Mouse (Mus musculus) liver, embryonic 14.5 days (tissue): ENCODE data around the gene Il20rb. TPM values are rescaled to one million over a fixed set of nuclear protein-coding genes. Genes with fewer than 3 reads are reported as not detected.

Experiments used
- ATAC-seq: fragments of 200-750 bp; cut with Nextera tagmentation; 2 replicates; pipeline ENCODE4 v1.8.0; 2017; ENCODE audit warnings: moderate number of reproducible peaks, mild to moderate bottlenecking, moderate library complexity; ENCODE audit not compliant: insufficient read depth
- DNase-seq, 3 experiments: peaks; one replicate each; pipeline ENCODE4 v3.0.0-alpha.2; 2012 to 2013; ENCODE audit warnings: low read depth in 3 of 3, low spot score in 3 of 3
- H3K27ac ChIP-seq: fragments of 300-500 bp; sonication (generic); 2 replicates; pipeline ENCODE4 v1.5.1; 2014; ENCODE audit warnings: moderate library complexity, mild to moderate bottlenecking, control low read depth, inconsistent platforms
- H3K27me3 ChIP-seq: fragments of 300-500 bp; sonication (generic); 2 replicates; pipeline ENCODE4 v1.6.1; 2014; ENCODE audit warnings: mild to moderate bottlenecking, low read length, moderate library complexity; ENCODE audit not compliant: control insufficient read depth, insufficient read depth
- H3K36me3 ChIP-seq: fragments of 300-500 bp; sonication (generic); replicated peaks from 2 replicates; pipeline ENCODE4 v1.6.1; 2014; ENCODE audit warnings: low read depth; ENCODE audit not compliant: control insufficient read depth, insufficient read depth
- H3K4me1 ChIP-seq, 2 experiments: fragments of 200-500 bp in 1 of 2; fragments of 300-500 bp in 1 of 2; sonication (generic) in 1 of 2; replicated peaks; 2 replicates each; pipeline ENCODE4 v1.6.1; 2012 to 2014; ENCODE audit warnings: antibody characterized with exemption in 1 of 2, inconsistent platforms in 1 of 2, low read length in 1 of 2; ENCODE audit not compliant: control insufficient read depth in 2 of 2, insufficient read depth in 2 of 2
- H3K4me2 ChIP-seq: fragments of 300-500 bp; sonication (generic); 2 replicates; pipeline ENCODE4 v1.6.1; 2014; ENCODE audit warnings: low read depth, mild to moderate bottlenecking, control low read depth, moderate library complexity
- H3K4me3 ChIP-seq, 2 experiments: fragments of 200-500 bp in 1 of 2; fragments of 300-500 bp in 1 of 2; sonication (generic) in 1 of 2; 2 replicates each; pipeline ENCODE4 v1.5.1; 2012 to 2014; ENCODE audit warnings: low read depth in 2 of 2, low read length in 2 of 2, mild to moderate bottlenecking in 2 of 2, control low read depth in 1 of 2, inconsistent platforms in 1 of 2, moderate library complexity in 1 of 2; ENCODE audit not compliant: insufficient read depth in 1 of 2
- H3K9ac ChIP-seq: fragments of 300-500 bp; sonication (generic); replicated peaks from 2 replicates; pipeline ENCODE4 v1.6.1; 2014; ENCODE audit warnings: mild to moderate bottlenecking, control low read depth, moderate library complexity
- H3K9me3 ChIP-seq: fragments of 300-500 bp; sonication (generic); 2 replicates; pipeline ENCODE4 v1.6.1; 2016; ENCODE audit warnings: low read length, mixed read lengths; ENCODE audit not compliant: control insufficient read depth
- CTCF ChIP-seq: IDR thresholded peaks from 2 replicates; pipeline ENCODE4 v1.5.1; 2016; ENCODE audit warnings: antibody characterized with exemption, low read depth, control low read depth
- EP300 ChIP-seq: IDR thresholded peaks from 2 replicates; pipeline ENCODE4 v1.6.1; 2016; ENCODE audit warnings: antibody characterized with exemption, low read depth
- WGBS: fragments of 180-500 bp; shearing (Covaris S2); extraction: QIAGEN DNeasy Blood & Tissue Kit; methylation state at CpG from one replicate; pipeline ENCODE4 v1.1.7; 2014; ENCODE audit not compliant: insufficient replicate concordance; 5-methylcytosine and 5-hydroxymethylcytosine counted together
- polyA plus RNA-seq, 2 experiments: library from polyadenylated mRNA; depleted of rRNA in 1 of 2; stranded (reverse) in 1 of 2; unstranded in 1 of 2; fragments of >200 nt; fragmentation: Nextera tagmentation in 1 of 2; extraction: Ambion mirVana in 1 of 2; gene quantifications; 2 replicates each; pipeline versions ENCODE4 v1.2.1 to v1.2.3; 2012 to 2014

Il20rb gene
- polyA plus RNA-seq, 2 experiments = 0.11 to 0.73 TPM

GRCm38 (mm10) chr9:100483318-100483717 lies 3.3 kb downstream of the Il20rb start:
- TF ChIP-seq CTCF (no peak), EP300 (no peak)
- H3K4me2 ChIP-seq = no peak overlapping the region
- no peaks in the 10 kb centered on the region for H3K4me1 ChIP-seq
- no peak overlapping the region for H3K9ac ChIP-seq
- H3K27me3 ChIP-seq = no peaks in the 10 kb centered on the region
- no peak for DNase-seq
- no peak overlapping the region for H3K4me3 ChIP-seq
- WGBS = 65% methylated on average over 5 of the region's 5 CpGs
- no peaks in the 10 kb centered on the region for H3K9me3 ChIP-seq
- no peak for ATAC-seq
- H3K27ac ChIP-seq = no peak overlapping the region
- no peaks in the 10 kb centered on the region for H3K36me3 ChIP-seq

GRCm38 (mm10) chr9:100481626-100482025 lies 5.0 kb downstream of the Il20rb start:
- WGBS = 66% methylated on average over 6 of the region's 6 CpGs
- H3K4me1 ChIP-seq = no peaks in the 10 kb centered on the region
- no peaks in the 10 kb centered on the region for H3K27me3 ChIP-seq
- TF ChIP-seq CTCF (no peak), EP300 (no peak)
- no peak overlapping the region for H3K9ac ChIP-seq
- DNase-seq (no peak), ATAC-seq (no peak)
- no peak overlapping the region for H3K4me2 ChIP-seq
- no peak overlapping the region for H3K4me3 ChIP-seq
- H3K36me3 ChIP-seq = no peaks in the 10 kb centered on the region
- no peaks in the 10 kb centered on the region for H3K9me3 ChIP-seq
- no peak overlapping the region for H3K27ac ChIP-seq

GRCm38 (mm10) chr9:100474056-100474455 lies 12.5 kb downstream of the Il20rb start:
- H3K4me1 ChIP-seq = no peaks in the 10 kb centered on the region
- no peak overlapping the region for H3K9ac ChIP-seq
- no peak overlapping the region for H3K27ac ChIP-seq
- H3K27me3 ChIP-seq = no peaks in the 10 kb centered on the region
- H3K36me3 ChIP-seq = no peaks in the 10 kb centered on the region
- ATAC-seq = no peak
- H3K4me3 ChIP-seq = no peak overlapping the region
- no peak for DNase-seq
- TF ChIP-seq EP300 (no peak), CTCF (no peak)
- H3K4me2 ChIP-seq = no peak overlapping the region
- H3K9me3 ChIP-seq = no peaks in the 10 kb centered on the region
- 60% methylated on average over 1 of the region's 1 CpGs for WGBS

GRCm38 (mm10) chr9:100473361-100473760 lies 13.2 kb downstream of the Il20rb start:
- no peaks in the 10 kb centered on the region for H3K36me3 ChIP-seq
- H3K9ac ChIP-seq = no peak overlapping the region
- DNase-seq (no peak), ATAC-seq (no peak)
- H3K27ac ChIP-seq = no peak overlapping the region
- no peak overlapping the region for H3K4me3 ChIP-seq
- no peaks in the 10 kb centered on the region for H3K27me3 ChIP-seq
- TF ChIP-seq EP300 (no peak), CTCF (no peak)
- 72% methylated on average over 6 of the region's 6 CpGs for WGBS
- H3K4me1 ChIP-seq = no peaks in the 10 kb centered on the region
- H3K4me2 ChIP-seq = no peak overlapping the region
- H3K9me3 ChIP-seq = no peaks in the 10 kb centered on the region

GRCm38 (mm10) chr9:100472931-100473330 lies 13.7 kb downstream of the Il20rb start:
- Histone ChIP-seq H3K9me3 (no peaks in the 10 kb centered on the region), H3K4me1 (no peaks in the 10 kb centered on the region), H3K4me2 (no peak overlapping the region), H3K27me3 (no peaks in the 10 kb centered on the region), H3K36me3 (no peaks in the 10 kb centered on the region), H3K27ac (no peak overlapping the region), H3K4me3 (no peak overlapping the region), H3K9ac (no peak overlapping the region)
- no peak for TF ChIP-seq EP300
- TF ChIP-seq CTCF = no peak
- ATAC-seq = no peak
- no peak for DNase-seq
- 79% methylated on average over 8 of the region's 8 CpGs for WGBS
